Mouse (Mus musculus): ENCODE results near the gene Itgb1bp1. TPM values are rescaled to one million over a fixed set of nuclear protein-coding genes. Genes with fewer than 3 reads are reported as not detected.

The Itgb1bp1 gene
- polyA plus RNA-seq, 1 experiment from 2014 or later = 38.7 TPM

DNA sequence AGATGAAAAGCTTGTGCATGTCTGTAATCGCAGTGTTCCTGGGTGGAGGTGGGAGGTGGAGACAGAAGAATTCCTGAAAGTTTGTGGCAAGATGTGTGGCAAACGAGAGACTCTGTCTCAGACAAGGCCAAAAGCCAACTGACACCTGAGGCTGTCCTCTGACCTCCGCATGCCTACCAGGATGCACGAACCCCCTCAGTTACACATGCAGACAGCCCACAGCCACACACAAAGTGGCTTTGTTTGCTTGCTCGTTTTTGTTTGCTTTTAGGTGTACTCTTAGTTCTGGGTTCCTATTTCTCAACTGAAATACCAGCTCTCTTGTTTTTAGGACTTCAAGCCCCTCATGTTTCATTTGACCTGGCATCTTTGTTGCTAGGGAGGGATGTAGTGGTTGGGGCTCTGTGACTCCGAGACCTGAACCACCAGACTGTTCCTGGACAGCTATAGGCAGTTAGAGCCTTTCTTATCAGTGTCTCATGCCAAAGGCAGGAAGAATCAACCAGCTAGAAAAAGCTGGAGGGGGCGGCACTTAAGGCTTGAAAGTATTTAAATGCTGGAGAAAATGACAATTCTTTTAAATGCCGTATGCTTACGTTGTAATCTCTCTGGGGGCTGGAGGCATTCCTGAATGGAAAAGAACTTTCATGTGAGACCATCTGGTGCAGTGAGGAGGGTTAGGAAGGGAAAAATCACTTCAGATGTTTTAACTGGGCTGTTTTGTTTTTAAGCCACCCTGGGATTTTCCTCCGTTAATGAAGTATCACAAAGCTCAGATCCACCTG, 84.4 kb downstream of the Itgb1bp1 start:
- Histone ChIP-seq H3K4me3 (ENCODE audit: low read length) (no peak overlapping the region), H3K27me3 (ENCODE audit: control insufficient read depth, insufficient read depth, low read length) (no peaks in the 10 kb centered on the region), H3K9ac (ENCODE audit: low read length) (no peak overlapping the region), H3K4me2 (ENCODE audit: low read depth, low read length) (no peak overlapping the region), H3K9me3 (replicated peaks; ENCODE audit: control insufficient read depth, low read length) (no peaks in the 10 kb centered on the region), H3K4me1 (ENCODE audit: control insufficient read depth, insufficient read depth, low read length) (peaks cover 21% of the 10 kb centered on the region), H3K36me3 (ENCODE audit: control insufficient read depth, insufficient read depth) (peaks cover 2% of the 10 kb centered on the region), H3K27ac (ENCODE audit: low read length) (no peak overlapping the region)
- no peak for ATAC-seq (replicated peaks; ENCODE audit: extremely low read depth, insufficient read depth, low FRiP score)
- WGBS = 71% methylated on average over 10 of the region's 10 CpGs

DNA sequence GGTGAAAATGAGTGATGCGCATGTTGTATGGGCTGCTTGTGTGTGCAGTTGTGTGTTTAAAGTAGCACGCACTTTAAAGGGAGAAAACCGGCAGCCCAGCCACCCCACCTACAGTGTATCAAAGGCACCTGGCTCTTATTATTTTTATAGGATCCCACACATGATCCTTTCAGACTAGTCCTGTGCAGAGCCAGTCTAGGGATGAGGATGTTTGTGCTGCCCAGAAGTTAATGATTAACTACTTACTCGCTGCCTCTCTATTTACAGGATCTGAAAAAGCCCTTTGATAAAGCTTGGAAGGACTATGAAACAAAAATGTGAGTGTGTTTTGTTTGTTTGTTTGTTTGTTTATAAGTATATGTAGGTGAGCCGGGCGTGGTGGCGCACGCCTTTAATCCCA, 85.5 kb downstream of the Itgb1bp1 start:
- no peaks in the 10 kb centered on the region for H3K9me3 ChIP-seq (replicated peaks; ENCODE audit: control insufficient read depth, low read length)
- no peak overlapping the region for H3K27ac ChIP-seq (ENCODE audit: low read length)
- H3K27me3 ChIP-seq (ENCODE audit: control insufficient read depth, insufficient read depth, low read length) = no peaks in the 10 kb centered on the region
- no peak for ATAC-seq (replicated peaks; ENCODE audit: extremely low read depth, insufficient read depth, low FRiP score)
- no peak overlapping the region for H3K4me2 ChIP-seq (ENCODE audit: low read depth, low read length)
- peaks cover 20% of the 10 kb centered on the region for H3K4me1 ChIP-seq (ENCODE audit: control insufficient read depth, insufficient read depth, low read length)
- H3K36me3 ChIP-seq (ENCODE audit: control insufficient read depth, insufficient read depth) = no peaks in the 10 kb centered on the region; the same call in 1 of the 2 replicates
- H3K4me3 ChIP-seq (ENCODE audit: low read length) = no peak overlapping the region
- no peak overlapping the region for H3K9ac ChIP-seq (ENCODE audit: low read length)
- WGBS = 97% methylated on average over 8 of the region's 8 CpGs

- Histone ChIP-seq H3K27ac (ENCODE audit: low read length) (no peak overlapping the region), H3K9ac (ENCODE audit: low read length) (no peak overlapping the region), H3K36me3 (ENCODE audit: control insufficient read depth, insufficient read depth) (no peaks in the 10 kb centered on the region; the same call in 1 of the 2 replicates), H3K4me3 (ENCODE audit: low read length) (no peak overlapping the region), H3K4me1 (ENCODE audit: control insufficient read depth, insufficient read depth, low read length) (no peaks in the 10 kb centered on the region), H3K9me3 (replicated peaks; ENCODE audit: control insufficient read depth, low read length) (no peaks in the 10 kb centered on the region), H3K27me3 (ENCODE audit: control insufficient read depth, insufficient read depth, low read length) (no peaks in the 10 kb centered on the region), H3K4me2 (ENCODE audit: low read depth, low read length) (no peak overlapping the region)
- 89% methylated on average over 4 of the region's 4 CpGs for WGBS
- no peak for ATAC-seq (replicated peaks; ENCODE audit: extremely low read depth, insufficient read depth, low FRiP score)
Observed at GRCm38 (mm10) chr12:21196420-21196819, 89.7 kb downstream of the Itgb1bp1 start.

- WGBS = 86% methylated on average over 3 of the region's 3 CpGs
- ATAC-seq (replicated peaks; ENCODE audit: extremely low read depth, insufficient read depth, low FRiP score) = no peak
- Histone ChIP-seq H3K27me3 (ENCODE audit: control insufficient read depth, insufficient read depth, low read length) (no peaks in the 10 kb centered on the region), H3K9ac (ENCODE audit: low read length) (no peak overlapping the region), H3K9me3 (replicated peaks; ENCODE audit: control insufficient read depth, low read length) (no peaks in the 10 kb centered on the region), H3K36me3 (ENCODE audit: control insufficient read depth, insufficient read depth) (no peaks in the 10 kb centered on the region; the same call in 1 of the 2 replicates), H3K27ac (ENCODE audit: low read length) (no peak overlapping the region), H3K4me1 (ENCODE audit: control insufficient read depth, insufficient read depth, low read length) (no peaks in the 10 kb centered on the region), H3K4me2 (ENCODE audit: low read depth, low read length) (no peak overlapping the region), H3K4me3 (ENCODE audit: low read length) (no peak overlapping the region)
Observed at GRCm38 (mm10) chr12:21195497-21195896, 90.6 kb downstream of the Itgb1bp1 start.

DNA sequence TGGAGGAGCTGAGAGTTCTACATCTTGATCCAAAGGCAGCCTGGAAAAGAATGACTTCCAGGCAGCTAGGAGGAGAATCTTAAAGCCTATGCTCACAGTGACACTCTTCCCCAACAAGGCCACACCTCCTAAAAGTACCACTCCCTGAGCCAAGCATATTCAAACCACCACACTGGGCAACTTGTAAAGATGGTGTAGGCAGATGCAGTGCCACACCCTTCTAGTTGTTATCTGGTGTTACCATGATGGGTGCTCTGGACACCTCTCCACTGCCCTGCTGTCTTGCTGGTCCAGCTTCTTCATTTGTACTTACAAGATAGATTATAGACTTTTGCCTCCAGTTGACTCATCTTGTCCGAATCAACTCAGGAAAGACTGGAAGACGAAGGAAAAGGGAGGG, 94.5 kb downstream of the Itgb1bp1 start:
- no peak overlapping the region for H3K4me3 ChIP-seq (ENCODE audit: low read length)
- no peak for ATAC-seq (replicated peaks; ENCODE audit: extremely low read depth, insufficient read depth, low FRiP score)
- no peak overlapping the region for H3K9ac ChIP-seq (ENCODE audit: low read length)
- no peak overlapping the region for H3K27ac ChIP-seq (ENCODE audit: low read length)
- no peaks in the 10 kb centered on the region for H3K9me3 ChIP-seq (replicated peaks; ENCODE audit: control insufficient read depth, low read length)
- 57% methylated on average over 2 of the region's 2 CpGs for WGBS
- H3K4me1 ChIP-seq (ENCODE audit: control insufficient read depth, insufficient read depth, low read length) = no peaks in the 10 kb centered on the region
- H3K4me2 ChIP-seq (ENCODE audit: low read depth, low read length) = no peak overlapping the region
- H3K36me3 ChIP-seq (ENCODE audit: control insufficient read depth, insufficient read depth) = no peaks in the 10 kb centered on the region
- no peaks in the 10 kb centered on the region for H3K27me3 ChIP-seq (ENCODE audit: control insufficient read depth, insufficient read depth, low read length)

Other genes with a start within 250 kb of the Itgb1bp1 start
- 70.9 and 77.0 TPM in 2 replicates for gene Cpsf3, start 893 bp downstream of the Itgb1bp1 start, polyA plus RNA-seq (2015; fragmentation: Nextera tagmentation; extraction: Ambion mirVana)
- gene Iah1, start 30.1 kb upstream of the Itgb1bp1 start, polyA plus RNA-seq (2015; fragmentation: Nextera tagmentation; extraction: Ambion mirVana) = 42.2 and 46.5 TPM in 2 replicates
- gene Adam17, start 87.3 kb upstream of the Itgb1bp1 start, polyA plus RNA-seq (2015; fragmentation: Nextera tagmentation; extraction: Ambion mirVana) = 25.8 and 31.0 TPM in 2 replicates
- 356 and 357 TPM in 2 replicates for gene Ywhaq, start 131.4 kb upstream of the Itgb1bp1 start, polyA plus RNA-seq (2015; fragmentation: Nextera tagmentation; extraction: Ambion mirVana)